Mouse (Mus musculus): ENCODE results near the gene Sh2d1b1. TPM values are rescaled to one million over a fixed set of nuclear protein-coding genes. Genes with fewer than 3 reads are reported as not detected.

Sh2d1b1 gene
- polyA plus RNA-seq, 1 experiment from 2014 or later, result 0.18 TPM

GRCm38 (mm10) chr1:170305002-170305401, 27.9 kb downstream of the Sh2d1b1 start:
- no peak for ATAC-seq (replicated peaks; ENCODE audit: low FRiP score, low TSS enrichment, low read depth)
- 90% methylated on average over 10 of the region's 10 CpGs for WGBS

GRCm38 (mm10) chr1:170306232-170306631, 29.1 kb downstream of the Sh2d1b1 start, which contains the start of gene Gm7694:
Gm7694 (minus strand) TSS chr1:170306332.
- WGBS, result 95% methylated on average over 4 of the region's 4 CpGs
- no peaks in the 10 kb centered on the region for H3K9me3 ChIP-seq (ENCODE audit: control insufficient read depth, low read length)
- no peaks in the 10 kb centered on the region for H3K36me3 ChIP-seq (ENCODE audit: control insufficient read depth, insufficient read depth, low read length)
- DNase-seq (ENCODE audit: low spot score) (no peak), ATAC-seq (replicated peaks; ENCODE audit: low FRiP score, low TSS enrichment, low read depth) (no peak)
- H3K9ac ChIP-seq (ENCODE audit: low read length), result no peak within 1 kb of the TSS
- no peaks in the 10 kb centered on the region for H3K4me1 ChIP-seq (replicated peaks; ENCODE audit: control insufficient read depth, insufficient read depth, low read length)
- no peak within 1 kb of the TSS for H3K27ac ChIP-seq (ENCODE audit: low read depth)
- H3K4me3 ChIP-seq (ENCODE audit: low read depth, low read length), result no peak within 1 kb of the TSS
- no peak within 1 kb of the TSS for H3K4me2 ChIP-seq (ENCODE audit: low read length)
- H3K27me3 ChIP-seq (replicated peaks; ENCODE audit: control insufficient read depth, insufficient read depth, low read length), result no peaks in the 10 kb centered on the region

More at GRCm38 (mm10) chr1:170305002-170305401, 27.9 kb downstream of the Sh2d1b1 start:
- no peak overlapping the region for H3K4me2 ChIP-seq (ENCODE audit: low read length)
- H3K4me3 ChIP-seq (ENCODE audit: low read depth, low read length), result no peak overlapping the region
- H3K9ac ChIP-seq (ENCODE audit: low read length), result no peak overlapping the region
- H3K27ac ChIP-seq (ENCODE audit: low read depth), result no peak overlapping the region
- no peaks in the 10 kb centered on the region for H3K36me3 ChIP-seq (ENCODE audit: control insufficient read depth, insufficient read depth, low read length)
- no peak for DNase-seq (ENCODE audit: low spot score)
- H3K9me3 ChIP-seq (ENCODE audit: control insufficient read depth, low read length), result no peaks in the 10 kb centered on the region
- H3K4me1 ChIP-seq (replicated peaks; ENCODE audit: control insufficient read depth, insufficient read depth, low read length), result no peaks in the 10 kb centered on the region
- no peaks in the 10 kb centered on the region for H3K27me3 ChIP-seq (replicated peaks; ENCODE audit: control insufficient read depth, insufficient read depth, low read length)

- no peak within 1 kb of the TSS for H3K4me2 ChIP-seq (ENCODE audit: low read length)
- no peaks in the 10 kb centered on the region for H3K36me3 ChIP-seq (ENCODE audit: control insufficient read depth, insufficient read depth, low read length)
- DNase-seq (ENCODE audit: low spot score), result no peak
- H3K9me3 ChIP-seq (ENCODE audit: control insufficient read depth, low read length), result no peaks in the 10 kb centered on the region
- ATAC-seq (replicated peaks; ENCODE audit: low FRiP score, low TSS enrichment, low read depth), result no peak
- H3K4me1 ChIP-seq (replicated peaks; ENCODE audit: control insufficient read depth, insufficient read depth, low read length), result no peaks in the 10 kb centered on the region
- H3K27me3 ChIP-seq (replicated peaks; ENCODE audit: control insufficient read depth, insufficient read depth, low read length), result no peaks in the 10 kb centered on the region
- H3K4me3 ChIP-seq (ENCODE audit: low read depth, low read length), result no peak within 1 kb of the TSS
- H3K27ac ChIP-seq (ENCODE audit: low read depth), result no peak within 1 kb of the TSS
- H3K9ac ChIP-seq (ENCODE audit: low read length), result no peak within 1 kb of the TSS
- 88% methylated on average over 4 of the region's 4 CpGs for WGBS
Measured at GRCm38 (mm10) chr1:170308503-170308902, 31.4 kb downstream of the Sh2d1b1 start, which contains the start of gene Spata46. Spata46 (plus strand) TSS chr1:170308803.

- no peak overlapping the region for H3K27ac ChIP-seq (ENCODE audit: low read depth)
- no peaks in the 10 kb centered on the region for H3K36me3 ChIP-seq (ENCODE audit: control insufficient read depth, insufficient read depth, low read length)
- H3K9ac ChIP-seq (ENCODE audit: low read length), result no peak overlapping the region
- H3K9me3 ChIP-seq (ENCODE audit: control insufficient read depth, low read length), result no peaks in the 10 kb centered on the region
- no peak overlapping the region for H3K4me2 ChIP-seq (ENCODE audit: low read length)
- no peak for ATAC-seq (replicated peaks; ENCODE audit: low FRiP score, low TSS enrichment, low read depth)
- no peaks in the 10 kb centered on the region for H3K4me1 ChIP-seq (replicated peaks; ENCODE audit: control insufficient read depth, insufficient read depth, low read length)
- no peaks in the 10 kb centered on the region for H3K27me3 ChIP-seq (replicated peaks; ENCODE audit: control insufficient read depth, insufficient read depth, low read length)
- H3K4me3 ChIP-seq (ENCODE audit: low read depth, low read length), result no peak overlapping the region
- no peak for DNase-seq (ENCODE audit: low spot score)
- 80% methylated on average over 6 of the region's 6 CpGs for WGBS
Measured at GRCm38 (mm10) chr1:170311431-170311830, 34.3 kb downstream of the Sh2d1b1 start.

GRCm38 (mm10) chr1:170322046-170322445, 44.9 kb downstream of the Sh2d1b1 start:
- 79% methylated on average over 2 of the region's 2 CpGs for WGBS
- Histone ChIP-seq H3K4me2 (ENCODE audit: low read length) (no peak overlapping the region), H3K27ac (ENCODE audit: low read depth) (no peak overlapping the region), H3K9me3 (ENCODE audit: control insufficient read depth, low read length) (no peaks in the 10 kb centered on the region), H3K4me3 (ENCODE audit: low read depth, low read length) (no peak overlapping the region), H3K36me3 (ENCODE audit: control insufficient read depth, insufficient read depth, low read length) (peaks cover 3% of the 10 kb centered on the region; the same call in 1 of the 2 replicates), H3K27me3 (replicated peaks; ENCODE audit: control insufficient read depth, insufficient read depth, low read length) (no peaks in the 10 kb centered on the region), H3K4me1 (replicated peaks; ENCODE audit: control insufficient read depth, insufficient read depth, low read length) (no peaks in the 10 kb centered on the region), H3K9ac (ENCODE audit: low read length) (no peak overlapping the region)
- DNase-seq (ENCODE audit: low spot score), result no peak
- no peak for ATAC-seq (replicated peaks; ENCODE audit: low FRiP score, low TSS enrichment, low read depth)

GRCm38 (mm10) chr1:170323001-170323400, 45.9 kb downstream of the Sh2d1b1 start:
- DNase-seq (ENCODE audit: low spot score) (no peak), ATAC-seq (replicated peaks; ENCODE audit: low FRiP score, low TSS enrichment, low read depth) (no peak)
- Histone ChIP-seq H3K4me3 (ENCODE audit: low read depth, low read length) (no peak overlapping the region), H3K4me2 (ENCODE audit: low read length) (no peak overlapping the region), H3K9me3 (ENCODE audit: control insufficient read depth, low read length) (no peaks in the 10 kb centered on the region), H3K36me3 (ENCODE audit: control insufficient read depth, insufficient read depth, low read length) (peaks cover 3% of the 10 kb centered on the region; the same call in 1 of the 2 replicates), H3K27me3 (replicated peaks; ENCODE audit: control insufficient read depth, insufficient read depth, low read length) (no peaks in the 10 kb centered on the region), H3K9ac (ENCODE audit: low read length) (no peak overlapping the region), H3K27ac (ENCODE audit: low read depth) (no peak overlapping the region), H3K4me1 (replicated peaks; ENCODE audit: control insufficient read depth, insufficient read depth, low read length) (no peaks in the 10 kb centered on the region)
- WGBS, result 88% methylated on average over 10 of the region's 10 CpGs

- H3K4me2 ChIP-seq (ENCODE audit: low read length), result no peak overlapping the region
- no peak for ATAC-seq (replicated peaks; ENCODE audit: low FRiP score, low TSS enrichment, low read depth)
- 86% methylated on average over 1 of the region's 1 CpGs for WGBS
Measured at GRCm38 (mm10) chr1:170324312-170324711, 47.2 kb downstream of the Sh2d1b1 start.

GRCm38 (mm10) chr1:170325277-170325676, 48.2 kb downstream of the Sh2d1b1 start:
- no peak for ATAC-seq (replicated peaks; ENCODE audit: low FRiP score, low TSS enrichment, low read depth)
- no peak for DNase-seq (ENCODE audit: low spot score)
- Histone ChIP-seq H3K4me2 (ENCODE audit: low read length) (no peak overlapping the region), H3K4me1 (replicated peaks; ENCODE audit: control insufficient read depth, insufficient read depth, low read length) (no peaks in the 10 kb centered on the region), H3K27me3 (replicated peaks; ENCODE audit: control insufficient read depth, insufficient read depth, low read length) (no peaks in the 10 kb centered on the region), H3K9ac (ENCODE audit: low read length) (no peak overlapping the region), H3K4me3 (ENCODE audit: low read depth, low read length) (no peak overlapping the region), H3K36me3 (ENCODE audit: control insufficient read depth, insufficient read depth, low read length) (no peaks in the 10 kb centered on the region), H3K27ac (ENCODE audit: low read depth) (no peak overlapping the region), H3K9me3 (ENCODE audit: control insufficient read depth, low read length) (no peaks in the 10 kb centered on the region)
- WGBS, result 88% methylated on average over 4 of the region's 4 CpGs

More at GRCm38 (mm10) chr1:170324312-170324711, 47.2 kb downstream of the Sh2d1b1 start:
- Histone ChIP-seq H3K27ac (ENCODE audit: low read depth) (no peak overlapping the region), H3K9me3 (ENCODE audit: control insufficient read depth, low read length) (no peaks in the 10 kb centered on the region), H3K36me3 (ENCODE audit: control insufficient read depth, insufficient read depth, low read length) (0 out of 2 replicates have a peak, but pooled peaks cover 3% of the 10 kb centered on the region), H3K27me3 (replicated peaks; ENCODE audit: control insufficient read depth, insufficient read depth, low read length) (no peaks in the 10 kb centered on the region), H3K4me1 (replicated peaks; ENCODE audit: control insufficient read depth, insufficient read depth, low read length) (no peaks in the 10 kb centered on the region), H3K4me3 (ENCODE audit: low read depth, low read length) (no peak overlapping the region), H3K9ac (ENCODE audit: low read length) (no peak overlapping the region)
- no peak for DNase-seq (ENCODE audit: low spot score)

GRCm38 (mm10) chr1:170331926-170332325, 54.8 kb downstream of the Sh2d1b1 start:
- DNase-seq (ENCODE audit: low spot score) (no peak), ATAC-seq (replicated peaks; ENCODE audit: low FRiP score, low TSS enrichment, low read depth) (no peak)
- Histone ChIP-seq H3K9ac (ENCODE audit: low read length) (no peak overlapping the region), H3K4me3 (ENCODE audit: low read depth, low read length) (no peak overlapping the region), H3K4me1 (replicated peaks; ENCODE audit: control insufficient read depth, insufficient read depth, low read length) (no peaks in the 10 kb centered on the region), H3K9me3 (ENCODE audit: control insufficient read depth, low read length) (no peaks in the 10 kb centered on the region), H3K36me3 (ENCODE audit: control insufficient read depth, insufficient read depth, low read length) (no peaks in the 10 kb centered on the region), H3K27me3 (replicated peaks; ENCODE audit: control insufficient read depth, insufficient read depth, low read length) (no peaks in the 10 kb centered on the region), H3K27ac (ENCODE audit: low read depth) (no peak overlapping the region), H3K4me2 (ENCODE audit: low read length) (no peak overlapping the region)
- 51% methylated on average over 6 of the region's 6 CpGs for WGBS
